Mouse (Mus musculus) stomach, postnatal 0 days (tissue): ENCODE results near the gene Angpt4.

Source experiments
- CTCF ChIP-seq: IDR thresholded peaks from 2 replicates; pipeline ENCODE4 v1.5.1; 2016; ENCODE audit warnings: antibody characterized with exemption, low read depth, mild to moderate bottlenecking, moderate library complexity
- EP300 ChIP-seq: optimal IDR thresholded peaks from 2 replicates; pipeline ENCODE3; 2016; ENCODE audit warnings: antibody characterized with exemption

GRCm38 (mm10) chr2:151977689-151978440 is 66.9 kb downstream of the Angpt4 start:
- TF ChIP-seq CTCF (no peak), EP300 (no peak)
